ENCODE assay signal across 16 mouse cellular contexts in the genomic region with DNA sequence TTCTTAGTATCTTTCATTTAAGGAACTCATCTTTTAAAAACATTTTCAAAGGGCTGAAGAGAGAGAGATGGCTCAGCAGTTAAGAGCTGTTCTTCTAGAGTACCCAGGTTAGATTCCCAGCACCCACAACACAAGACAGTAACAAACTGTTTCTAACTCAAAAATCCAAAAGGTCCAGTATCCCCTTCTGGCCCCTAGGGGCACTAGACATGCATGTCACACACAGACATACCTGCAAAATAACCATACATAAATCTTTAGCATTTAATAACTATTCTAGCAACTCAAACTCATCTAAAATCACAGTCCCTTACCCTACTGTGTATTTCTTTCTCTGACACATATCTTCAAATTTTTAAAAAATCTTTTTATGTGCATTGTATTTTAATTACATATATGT. TPM values are rescaled to one million over a fixed set of nuclear protein-coding genes. Genes with fewer than 3 reads are reported as not detected.
DNase-seq lines count a peak whose midpoint lies in the region; ATAC-seq and TF ChIP-seq lines count a peak whose summit lies in the region.
"Had no signal": no experiment of that assay in that cellular context is flagged by ENCODE, and none has a peak within 500 bp of the region (broad histone marks: within the 10 kb centered on the region; RNA-seq: fewer than 3 reads in every experiment).

No protein-coding gene starts in this region.

- intact Hi-C loops in gastrocnemius, adult 2 months (cut with DNase I), result no loop called here
- intact Hi-C loops in gastrocnemius, postnatal 36 days (cut with DNase I), result no loop called here

- no peak overlapping the region for H3K4me2 ChIP-seq in lung, embryonic 14.5 days
- no peak overlapping the region for H3K4me2 ChIP-seq in stomach, postnatal 0 days (replicated peaks; ENCODE audit: low read depth)

- H3K27me3 ChIP-seq in lung, embryonic 14.5 days (ENCODE audit: insufficient read depth, low read length), result no peaks in the 10 kb centered on the region
- H3K27me3 ChIP-seq in MEL (ENCODE audit: control insufficient read depth in 1 of 2, insufficient read depth in 2 of 2, low read length in 2 of 2), result no peaks in the 10 kb centered on the region
- no peaks in the 10 kb centered on the region for H3K27me3 ChIP-seq in stomach, postnatal 0 days (ENCODE audit: control insufficient read depth, insufficient read depth, low read length)
- H3K27me3 ChIP-seq: hindbrain, embryonic 15.5 days; kidney, embryonic 15.5 days; midbrain, embryonic 13.5 days had no signal

- no peak for TF ChIP-seq POLR2A in MEL (IDR thresholded peaks at IDR 0.05; ENCODE audit: control insufficient read depth in 1 of 2, insufficient read depth in 1 of 2, low read depth in 1 of 2, low read length in 2 of 2, poor library complexity in 1 of 2)

- TF ChIP-seq RAD21 in MEL (IDR thresholded peaks at IDR 0.05; ENCODE audit: low read depth, low read length), result peak; percentile 23

- no peak for TF ChIP-seq EP300 in MEL (IDR thresholded peaks at IDR 0.05; ENCODE audit: low read depth in 1 of 2, low read length in 2 of 2)
- no peak for TF ChIP-seq EP300 in stomach, postnatal 0 days (optimal IDR thresholded peaks at IDR 0.05)

- ATAC-seq in lung, embryonic 14.5 days (ENCODE audit: insufficient read depth), result no peak
- ATAC-seq in stomach, postnatal 0 days (ENCODE audit: low FRiP score, low TSS enrichment), result no peak
- ATAC-seq: midbrain, embryonic 13.5 days had no signal

- no peak overlapping the region for H3K9ac ChIP-seq in lung, embryonic 14.5 days
- H3K9ac ChIP-seq in MEL (ENCODE audit: control insufficient read depth, low read depth, low read length, poor library complexity, severe bottlenecking), result no peak overlapping the region
- no peak overlapping the region for H3K9ac ChIP-seq in stomach, postnatal 0 days (ENCODE audit: low read length)
- H3K9ac ChIP-seq: hindbrain, embryonic 15.5 days; kidney, embryonic 15.5 days had no signal

- no peaks in the 10 kb centered on the region for H3K9me3 ChIP-seq in lung, embryonic 14.5 days (ENCODE audit: low read depth, low read length)
- no peaks in the 10 kb centered on the region for H3K9me3 ChIP-seq in MEL (replicated peaks; ENCODE audit: insufficient read depth, low read length)
- H3K9me3 ChIP-seq in stomach, postnatal 0 days (ENCODE audit: control insufficient read depth, low read length), result no peaks in the 10 kb centered on the region
- H3K9me3 ChIP-seq: hindbrain, embryonic 15.5 days; kidney, embryonic 15.5 days; midbrain, embryonic 13.5 days had no signal

- H3K4me3 ChIP-seq in gastrocnemius, adult 2 months, result no peak overlapping the region
- no peak overlapping the region for H3K4me3 ChIP-seq in lung, embryonic 14.5 days (ENCODE audit: low read depth, low read length)
- H3K4me3 ChIP-seq in MEL (ENCODE audit: control insufficient read depth in 1 of 2, insufficient read depth in 1 of 2, low read depth in 2 of 2, low read length in 2 of 2), result no peak overlapping the region
- H3K4me3 ChIP-seq in stomach, postnatal 0 days (ENCODE audit: low read depth, low read length), result no peak overlapping the region
- H3K4me3 ChIP-seq: hindbrain, embryonic 15.5 days had no signal

- no peaks in the 10 kb centered on the region for H3K4me1 ChIP-seq in lung, embryonic 14.5 days (ENCODE audit: insufficient read depth)
- peaks cover 0 to 2% of the 10 kb centered on the region in 2 experiments; a peak in 1 of 4 replicates for H3K4me1 ChIP-seq in MEL (ENCODE audit: control insufficient read depth in 1 of 2, insufficient read depth in 2 of 2, low read length in 2 of 2)
- no peaks in the 10 kb centered on the region for H3K4me1 ChIP-seq in stomach, postnatal 0 days (replicated peaks; ENCODE audit: control insufficient read depth, insufficient read depth)

- peaks cover 37% of the 10 kb centered on the region for H3K36me3 ChIP-seq in lung, embryonic 14.5 days (ENCODE audit: insufficient read depth)
- H3K36me3 ChIP-seq in MEL (ENCODE audit: control insufficient read depth in 1 of 2, insufficient read depth in 2 of 2, low read length in 2 of 2), result no peaks in the 10 kb centered on the region
- peaks cover 9% of the 10 kb centered on the region; the same call in 1 of the 2 replicates for H3K36me3 ChIP-seq in stomach, postnatal 0 days (ENCODE audit: control insufficient read depth, insufficient read depth, low read length)

- TF ChIP-seq CTCF in gastrocnemius, adult 2 months (IDR thresholded peaks at IDR 0.05), result peak; percentile 48
- TF ChIP-seq CTCF in lung, embryonic 14.5 days (IDR thresholded peaks at IDR 0.05; ENCODE audit: low read depth), result peak; percentile 39
- TF ChIP-seq CTCF in MEL (IDR thresholded peaks at IDR 0.05 in 2 of 3, conservative IDR thresholded peaks at IDR 0.05 in 1 of 3; ENCODE audit: control insufficient read depth in 1 of 3, insufficient read depth in 1 of 3, low read depth in 2 of 3, low read length in 3 of 3, poor library complexity in 1 of 3, severe bottlenecking in 1 of 3), result peak in 2 of 3 experiments; percentile 46 to 48; a peak in 4 of 6 replicates
- TF ChIP-seq CTCF in stomach, postnatal 0 days (IDR thresholded peaks at IDR 0.05; ENCODE audit: low read depth), result peak; percentile 60

- peaks cover 6% of the 10 kb centered on the region for H3K79me2 ChIP-seq in MEL (ENCODE audit: control insufficient read depth, insufficient read depth, low read length, poor library complexity)

- DNase-seq in gastrocnemius, adult 2 months, result no peak
- DNase-seq in gastrocnemius, postnatal 36 days, result no peak
- DNase-seq in lung, embryonic 14.5 days, result no peak
- DNase-seq in lung, postnatal 10 days, result no peak
- peak; percentile 54 for DNase-seq in MEL (ENCODE audit: low read depth, low spot score)
- DNase-seq in stomach, postnatal 0 days (ENCODE audit: low spot score), result no peak
- no peak for DNase-seq in right cerebral cortex, postnatal 36 days (ENCODE audit: low spot score in 2 of 2)
- DNase-seq: heart, postnatal 10 days; layer of hippocampus, adult 9-11 months; lung, postnatal 4 days; thymus, postnatal 4 days had no signal

- no peak overlapping the region for H3K27ac ChIP-seq in gastrocnemius, adult 2 months
- H3K27ac ChIP-seq in lung, embryonic 14.5 days (ENCODE audit: low read depth), result no peak overlapping the region
- H3K27ac ChIP-seq in MEL (ENCODE audit: control insufficient read depth, low read depth, low read length), result no peak overlapping the region
- no peak overlapping the region for H3K27ac ChIP-seq in stomach, postnatal 0 days (replicated peaks)
- H3K27ac ChIP-seq: hindbrain, embryonic 15.5 days; kidney, embryonic 15.5 days; midbrain, embryonic 13.5 days had no signal

TF ChIP-seq in MEL, 35 proteins besides CTCF, POLR2A, EP300 and RAD21 (continues in another document):
- TF ChIP-seq POLR2AphosphoS2 (IDR thresholded peaks at IDR 0.05; ENCODE audit: low read length), result no peak
- no peak for TF ChIP-seq SMC3 (IDR thresholded peaks at IDR 0.05; ENCODE audit: low read depth, low read length)
- TF ChIP-seq ZMIZ1 (IDR thresholded peaks at IDR 0.05; ENCODE audit: low read depth, low read length), result no peak
- TF ChIP-seq UBTF (IDR thresholded peaks at IDR 0.05; ENCODE audit: borderline replicate concordance, insufficient read depth, low read depth, low read length), result no peak
- TF ChIP-seq NRF1 (IDR thresholded peaks at IDR 0.05; ENCODE audit: insufficient read depth, low read depth, low read length, poor library complexity, severe bottlenecking), result no peak

RNA-seq across cellular contexts. Expression of a gene that starts 9.6 kb away (rescaled TPM):
- 10 to 100 TPM; 22.2 to 22.7 TPM for total RNA-seq in gastrocnemius, adult 2 months (2021)
- total RNA-seq in gastrocnemius, postnatal 36 days (2021), result 10 to 100 TPM; 20.8 to 23.4 TPM
- 76.9 and 83.9 TPM in 2 replicates for polyA plus RNA-seq in lung, embryonic 14.5 days (2014; fragmentation: Nextera tagmentation; extraction: Ambion mirVana)
- total RNA-seq in MEL (2012; rRNA removed), result 61.3 and 80.0 TPM in 2 replicates
- 10 to 100 TPM in 1 of 2 experiments, not detected in 1; 66.5 TPM for polyA plus RNA-seq in MEL (2012; ENCODE audit: insufficient read depth in 1 of 2, insufficient read length in 2 of 2, low read depth in 1 of 2, low replicate concordance in 2 of 2, missing spikeins in 1 of 2)
- 277 and 284 TPM in 2 replicates for polyA plus RNA-seq in stomach, postnatal 0 days (2015; fragmentation: Nextera tagmentation; extraction: Ambion mirVana)

RNA-seq across cellular contexts. Expression of a gene that starts 9.8 kb away (rescaled TPM):
- 10 to 100 TPM; 18.6 to 23.8 TPM for total RNA-seq in gastrocnemius, adult 2 months (2021)
- 10 to 100 TPM; 18.2 to 20.1 TPM for total RNA-seq in gastrocnemius, postnatal 36 days (2021)
- 38.8 and 43.1 TPM in 2 replicates for polyA plus RNA-seq in lung, embryonic 14.5 days (2014; fragmentation: Nextera tagmentation; extraction: Ambion mirVana)
- 32.6 and 35.9 TPM in 2 replicates for total RNA-seq in MEL (2012; rRNA removed)
- polyA plus RNA-seq in MEL (2012; ENCODE audit: insufficient read depth in 1 of 2, insufficient read length in 2 of 2, low read depth in 1 of 2, low replicate concordance in 2 of 2, missing spikeins in 1 of 2), result 10 to 100 TPM in 1 of 2 experiments, not detected in 1; 28.8 TPM
- 24.9 and 25.5 TPM in 2 replicates for polyA plus RNA-seq in stomach, postnatal 0 days (2015; fragmentation: Nextera tagmentation; extraction: Ambion mirVana)

RNA-seq across cellular contexts. Expression of a gene that starts 27.2 kb away (rescaled TPM):
- 1 to 10 TPM in 1 of 2 experiments, under 1 TPM in 1; 0.50 to 1.2 TPM for total RNA-seq in gastrocnemius, adult 2 months (2021)
- 1 to 10 TPM in 1 of 2 experiments, under 1 TPM in 1; 0.76 to 1.6 TPM for total RNA-seq in gastrocnemius, postnatal 36 days (2021)
- 12.1 and 14.2 TPM in 2 replicates for polyA plus RNA-seq in lung, embryonic 14.5 days (2014; fragmentation: Nextera tagmentation; extraction: Ambion mirVana)
- 5.1 and 7.6 TPM in 2 replicates for total RNA-seq in MEL (2012; rRNA removed)
- polyA plus RNA-seq in MEL (2012; ENCODE audit: insufficient read depth in 1 of 2, insufficient read length in 2 of 2, low read depth in 1 of 2, low replicate concordance in 2 of 2, missing spikeins in 1 of 2), result 10 to 100 TPM in 1 of 2 experiments, not detected in 1; 10.2 TPM
- polyA plus RNA-seq in stomach, postnatal 0 days (2015; fragmentation: Nextera tagmentation; extraction: Ambion mirVana), result 4.2 and 5.2 TPM in 2 replicates
- total RNA-seq: granulocyte monocyte progenitor cell, adult 5-6 weeks; left cerebral cortex, postnatal 25 days had no signal

RNA-seq across cellular contexts. Expression of a gene that starts 41.1 kb away (rescaled TPM):
- 1 to 10 TPM; 3.4 to 4.9 TPM for total RNA-seq in gastrocnemius, adult 2 months (2021)
- 1 to 10 TPM; 4.4 to 4.7 TPM for total RNA-seq in gastrocnemius, postnatal 36 days (2021)
- polyA plus RNA-seq in lung, embryonic 14.5 days (2014; fragmentation: Nextera tagmentation; extraction: Ambion mirVana), result 40.1 and 43.5 TPM in 2 replicates
- total RNA-seq in MEL (2012; rRNA removed), result 41.9 and 43.9 TPM in 2 replicates
- 10 to 100 TPM in 1 of 2 experiments, not detected in 1; 76.5 TPM for polyA plus RNA-seq in MEL (2012; ENCODE audit: insufficient read depth in 1 of 2, insufficient read length in 2 of 2, low read depth in 1 of 2, low replicate concordance in 2 of 2, missing spikeins in 1 of 2)
- 17.3 and 17.6 TPM in 2 replicates for polyA plus RNA-seq in stomach, postnatal 0 days (2015; fragmentation: Nextera tagmentation; extraction: Ambion mirVana)

RNA-seq across cellular contexts. Expression of a gene that starts 43.1 kb away (rescaled TPM):
- 1 to 10 TPM; 2.5 to 3.8 TPM for total RNA-seq in gastrocnemius, adult 2 months (2021)
- 1 to 10 TPM; 3.1 to 3.5 TPM for total RNA-seq in gastrocnemius, postnatal 36 days (2021)
- 13.8 and 15.1 TPM in 2 replicates for polyA plus RNA-seq in lung, embryonic 14.5 days (2014; fragmentation: Nextera tagmentation; extraction: Ambion mirVana)
- 3.4 and 4.4 TPM in 2 replicates for total RNA-seq in MEL (2012; rRNA removed)
- polyA plus RNA-seq in MEL (2012; ENCODE audit: insufficient read depth in 1 of 2, insufficient read length in 2 of 2, low read depth in 1 of 2, low replicate concordance in 2 of 2, missing spikeins in 1 of 2), result 10 to 100 TPM in 1 of 2 experiments, not detected in 1; 14.1 TPM
- 10.2 and 11.4 TPM in 2 replicates for polyA plus RNA-seq in stomach, postnatal 0 days (2015; fragmentation: Nextera tagmentation; extraction: Ambion mirVana)
